Mouse (Mus musculus) thymus, postnatal 10 days (tissue): Measurements from ENCODE around the gene Myh6.
"Not testable (repeated sequence)": the region's sequence is repeated elsewhere in the genome, so short reads cannot be mapped to it uniquely, and the experiment has no call there.

ENCODE experiments used
- DNase-seq, 2 experiments: peaks; one replicate each; pipeline ENCODE4 v3.0.0; 2021; ENCODE audit warnings: low spot score in 2 of 2

The Myh6 gene

GRCm38 (mm10) chr14:54994869-54995186, 28.1 kb upstream of the Myh6 start:
- DNase-seq = no peak

DNA sequence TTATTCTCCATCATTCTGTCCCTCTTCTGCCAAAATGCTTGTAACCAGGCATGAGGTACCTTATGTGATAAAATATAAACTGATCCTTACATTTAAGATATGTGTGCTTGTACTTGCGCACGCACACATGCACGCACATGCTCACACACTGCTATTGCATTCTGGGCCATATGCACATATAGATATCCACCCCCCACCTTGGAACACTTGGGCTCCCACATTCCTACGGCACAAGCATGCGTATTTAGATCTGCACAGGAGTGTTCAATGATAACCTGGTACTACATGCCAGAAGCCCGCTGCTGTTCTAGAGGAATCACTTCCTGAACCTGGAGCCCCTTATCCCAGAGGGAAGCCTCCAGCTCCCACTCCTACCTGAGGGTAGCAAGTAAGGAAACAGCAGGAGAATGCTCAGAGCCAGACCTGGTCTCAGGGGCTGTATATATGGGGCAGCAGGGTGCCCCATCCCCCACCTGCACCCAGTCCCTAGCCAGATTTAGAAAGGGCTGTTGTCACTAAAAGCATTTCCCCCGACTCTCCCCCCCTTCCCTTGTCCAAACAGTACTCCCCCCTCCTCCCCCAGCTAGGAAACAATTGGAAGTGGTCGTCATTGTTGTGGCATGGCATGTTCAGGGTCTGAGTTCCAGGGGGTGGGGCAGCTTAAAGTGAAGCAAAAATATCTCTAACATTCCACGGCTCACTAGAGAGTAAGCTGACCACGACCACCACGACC, 27.6 kb upstream of the Myh6 start, which contains the start of gene Myh7:
Gene Myh7, minus strand, starts transcription at position 491 of the 733 bp plus-strand sequence.
- DNase-seq = no peak

DNA sequence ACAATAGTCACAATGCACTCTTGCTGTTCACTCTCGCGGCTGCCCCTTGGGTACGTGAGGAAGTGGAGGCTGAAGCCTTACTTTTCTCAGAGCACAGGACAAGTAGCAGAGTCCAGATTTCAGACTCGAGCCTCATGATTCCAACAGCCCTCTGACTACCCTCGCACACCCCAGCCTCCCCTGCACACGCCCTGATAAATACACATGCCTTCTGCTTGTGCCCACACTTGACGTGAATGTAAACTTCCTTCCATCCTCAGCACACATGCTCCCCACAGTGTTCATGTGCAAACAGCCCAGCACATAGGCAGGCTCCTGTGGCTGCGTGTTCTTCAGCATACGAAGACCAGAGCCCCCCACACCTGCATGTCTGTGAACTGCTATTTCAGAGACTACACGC, 26.9 kb upstream of the Myh6 start:
- no peak for DNase-seq

- no peak for DNase-seq
These were observed 25.5 kb upstream of the Myh6 start for GRCm38 (mm10) chr14:54992196-54992595.

DNA sequence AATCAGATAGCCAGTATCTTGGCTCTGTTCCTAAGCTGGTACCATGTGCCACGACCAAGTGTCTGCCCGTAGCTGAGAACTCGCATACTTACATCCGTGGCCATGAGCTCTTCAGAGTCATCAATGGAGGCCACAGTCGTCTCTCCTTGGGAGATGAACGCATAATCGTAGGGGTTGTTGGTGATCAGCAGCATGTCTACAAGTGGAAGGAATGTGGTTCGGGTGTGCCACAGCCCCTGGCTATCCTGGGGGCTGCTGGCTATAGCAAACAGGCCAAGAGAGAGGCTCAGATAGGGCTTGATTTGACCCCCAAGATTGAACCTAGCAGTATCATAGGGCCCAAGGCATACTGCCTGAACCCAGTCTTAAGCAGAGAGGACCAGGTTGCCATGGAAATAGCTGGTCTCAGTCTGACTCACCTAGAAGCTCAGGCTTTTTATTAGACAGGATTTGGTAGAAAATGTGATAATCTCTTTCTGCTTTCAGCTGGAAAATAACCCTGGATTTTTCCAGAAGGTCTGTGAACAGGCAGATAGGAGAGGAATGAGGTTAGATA, 23.2 kb upstream of the Myh6 start:
- DNase-seq = no peak

- no peak for DNase-seq
These were observed 22.2 kb upstream of the Myh6 start for GRCm38 (mm10) chr14:54988882-54989281.

GRCm38 (mm10) chr14:54988350-54988874, 21.7 kb upstream of the Myh6 start:
- DNase-seq = not testable (repeated sequence)

DNA sequence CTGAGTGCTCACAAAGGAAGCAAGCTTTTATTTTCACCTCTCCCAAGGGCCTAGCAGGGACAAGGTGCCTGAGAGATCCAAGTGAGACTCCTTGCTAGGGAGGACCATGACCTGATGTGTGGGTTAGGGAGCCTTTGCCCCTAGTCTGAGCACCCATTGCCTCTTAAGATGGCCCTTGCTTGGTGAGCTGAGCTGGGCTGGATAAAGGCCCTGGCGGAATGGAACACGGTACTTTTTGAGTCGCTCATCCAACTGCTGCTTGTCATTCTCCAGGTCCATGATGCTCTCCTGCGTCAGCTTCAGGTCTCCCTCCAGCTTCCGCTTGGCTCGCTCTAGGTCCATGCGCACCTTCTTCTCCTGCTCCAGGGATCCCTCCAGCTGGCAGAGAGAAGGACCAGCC, 15.2 kb upstream of the Myh6 start:
- no peak for DNase-seq

DNA sequence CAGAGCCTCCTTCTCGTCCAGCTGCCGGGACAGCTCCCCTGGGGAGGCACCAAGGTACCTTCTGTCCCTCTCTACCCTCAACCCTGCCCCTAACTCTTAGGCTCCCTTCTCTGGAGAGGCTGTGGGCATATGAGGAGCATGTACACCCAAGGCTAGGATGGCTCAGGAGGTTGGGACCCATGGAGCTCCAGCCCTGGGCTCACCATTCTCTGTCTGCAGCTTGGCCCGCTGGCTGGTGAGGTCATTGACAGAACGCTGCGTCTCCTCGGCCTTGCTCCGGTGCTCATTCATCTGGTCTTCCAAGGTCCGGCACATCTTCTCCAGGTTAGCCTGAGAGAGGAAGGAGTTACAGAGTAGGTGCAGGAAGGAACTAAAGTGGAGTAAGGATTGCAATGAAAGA, 11.9 kb upstream of the Myh6 start:
- no peak for DNase-seq

- no peak for DNase-seq
These were observed 9.9 kb upstream of the Myh6 start, which contains the start of gene Gm17428 for GRCm38 (mm10) chr14:54976633-54977032. TSS of gene Gm17428 (plus strand) at chr14:54976933.

DNA sequence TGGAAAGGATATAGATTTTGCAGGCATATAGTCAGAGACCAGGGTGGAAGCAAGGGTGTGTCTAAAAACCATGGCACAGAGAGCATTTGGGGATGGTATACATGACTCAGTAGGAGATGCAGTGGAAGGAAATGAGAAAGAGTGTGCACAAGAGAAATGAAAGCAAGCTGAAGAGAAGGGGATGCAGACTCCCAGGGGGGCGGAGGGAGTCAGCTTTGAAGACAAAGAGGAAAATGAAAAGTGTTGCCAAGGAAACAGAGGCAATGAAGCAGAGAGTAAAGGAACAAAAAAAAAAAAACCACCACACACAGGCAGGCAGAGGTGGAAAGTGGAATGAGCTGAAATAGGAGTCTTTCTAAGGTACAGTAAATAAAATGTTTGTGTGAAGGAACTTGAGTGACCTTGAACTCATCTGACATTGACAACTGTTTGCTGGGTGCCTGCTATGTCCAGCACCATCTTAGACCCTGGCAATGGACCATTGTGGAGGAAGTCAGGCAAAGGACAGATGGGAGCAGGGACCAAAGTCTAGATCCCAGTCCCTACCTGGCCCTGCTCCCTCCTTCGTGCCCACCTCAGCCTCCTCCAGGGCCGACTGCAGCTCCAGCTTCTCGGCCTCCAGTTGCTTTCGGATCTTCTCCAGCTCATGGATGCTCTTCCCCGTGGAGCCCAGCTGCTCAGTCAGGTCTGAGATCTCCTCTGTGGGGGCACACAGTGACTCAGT, 7.5 kb upstream of the Myh6 start:
- no peak for DNase-seq

DNA sequence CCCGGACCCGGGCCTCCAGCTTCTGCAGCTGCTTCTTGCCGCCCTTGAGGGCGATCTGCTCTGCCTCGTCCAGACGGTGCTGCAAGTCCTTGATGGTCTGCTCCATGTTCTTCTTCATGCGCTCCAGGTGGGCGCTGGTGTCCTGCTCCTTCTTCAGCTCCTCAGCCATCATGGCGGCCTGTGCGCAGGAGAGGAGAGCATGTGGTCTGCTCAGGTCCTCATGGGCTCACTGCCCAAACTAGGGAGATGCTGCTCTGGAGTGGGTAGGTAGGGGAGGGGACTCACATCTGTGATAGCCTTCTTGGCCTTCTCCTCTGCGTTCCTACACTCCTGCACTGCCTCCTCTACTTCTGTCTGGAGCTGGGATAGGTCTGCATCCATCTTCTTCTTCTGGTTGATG, 6.1 kb upstream of the Myh6 start:
- DNase-seq = not testable (repeated sequence)

DNA sequence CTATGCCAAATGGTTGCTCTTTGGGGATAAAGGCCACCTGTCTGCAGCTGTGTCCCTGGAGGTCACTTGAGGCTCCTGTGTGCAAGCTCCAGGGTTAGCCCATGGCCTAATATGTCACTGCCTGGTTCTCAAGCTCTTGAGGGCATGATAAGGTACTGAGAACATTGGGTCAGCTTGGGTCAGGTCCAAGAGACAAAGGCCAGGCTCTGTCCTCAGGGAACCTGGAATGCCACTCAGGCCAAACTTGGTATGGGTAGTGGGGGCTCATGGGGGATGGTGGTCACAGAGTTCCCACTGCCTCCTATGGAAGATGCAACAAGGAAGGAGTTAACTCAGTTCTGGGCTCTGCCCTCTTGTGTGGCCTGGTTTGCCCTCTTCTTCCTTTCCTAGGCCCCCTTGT, 1.6 kb upstream of the Myh6 start:
- no peak for DNase-seq

- no peak for DNase-seq
These were observed 1.1 kb upstream of the Myh6 start for GRCm38 (mm10) chr14:54967874-54968273.

DNA sequence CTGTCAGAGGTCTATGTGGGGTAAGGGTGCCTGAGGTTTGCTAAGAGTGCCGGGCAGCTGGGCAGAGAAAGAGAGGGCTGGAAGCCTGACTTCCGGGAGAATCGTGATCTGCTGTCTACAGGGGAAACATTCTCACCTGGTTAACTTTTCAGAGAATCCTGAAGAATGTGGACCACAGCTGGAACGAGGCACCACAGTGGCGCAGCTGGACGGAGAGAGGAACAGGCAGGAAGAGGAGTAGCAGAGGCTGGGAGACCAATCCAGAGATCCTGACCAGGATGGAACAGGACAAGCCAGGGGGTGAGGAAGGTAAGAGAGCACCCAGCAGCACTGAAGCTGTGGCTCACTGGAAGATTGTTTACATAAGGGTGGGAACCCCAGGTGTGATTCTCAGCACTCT, 1.1 kb downstream of the Myh6 start:
- no peak for DNase-seq

DNA sequence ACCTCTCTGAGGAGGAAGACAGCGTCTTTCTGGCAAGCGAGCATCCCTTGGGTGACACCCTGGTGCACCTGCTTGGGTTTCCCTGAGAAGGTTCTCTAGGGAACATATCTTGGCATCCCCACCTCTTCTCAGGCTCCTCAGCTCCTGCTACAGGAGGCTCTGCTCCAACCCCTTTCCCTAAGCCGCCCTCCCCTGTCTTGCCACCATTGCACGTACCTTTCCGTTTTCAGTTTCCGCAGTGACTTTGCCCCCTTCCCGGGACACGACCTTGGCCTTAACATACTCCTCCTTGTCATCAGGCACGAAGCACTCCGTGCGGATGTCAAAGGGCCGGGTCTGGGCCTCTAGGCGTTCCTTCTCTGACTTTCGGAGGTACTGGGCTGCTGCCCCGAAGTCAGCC, 1.7 kb downstream of the Myh6 start:
- DNase-seq = no peak

DNA sequence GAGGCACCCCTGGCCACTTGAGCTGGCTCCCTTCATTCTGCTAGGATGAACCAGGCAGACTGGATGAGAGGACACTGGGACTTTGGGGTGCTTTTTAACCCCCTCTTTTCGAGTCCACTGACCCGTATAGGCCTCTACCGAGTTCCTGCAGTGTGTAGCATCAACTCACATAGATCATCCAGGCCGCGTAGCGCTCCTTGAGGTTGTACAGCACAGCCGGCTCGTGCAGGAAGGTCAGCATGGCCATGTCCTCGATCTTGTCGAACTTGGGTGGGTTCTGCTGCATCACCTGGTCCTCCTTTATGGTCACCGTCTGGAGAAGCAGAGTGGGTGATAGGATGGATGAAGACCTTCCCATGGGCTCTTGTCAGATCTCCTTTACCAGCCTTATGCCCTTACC, 3.0 kb downstream of the Myh6 start:
- no peak for DNase-seq

DNA sequence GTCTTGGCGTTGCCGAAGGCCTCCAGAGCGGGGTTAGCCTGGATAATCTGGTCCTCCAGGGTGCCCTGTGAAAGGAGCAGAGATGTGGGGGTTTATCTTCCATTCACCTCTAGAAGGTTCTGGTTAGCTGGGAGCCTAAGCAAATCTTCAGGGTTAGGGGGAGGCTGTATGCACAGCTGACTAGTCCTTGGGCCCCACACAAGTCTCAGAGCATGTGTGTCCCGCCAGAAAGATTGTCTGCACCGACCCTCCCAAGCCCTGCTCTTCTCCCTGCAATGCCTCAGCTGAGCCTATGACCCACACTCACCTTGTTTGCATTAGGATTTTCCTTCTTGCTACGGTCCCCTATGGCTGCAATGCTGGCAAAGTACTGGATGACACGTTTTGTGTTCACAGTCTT, 4.0 kb downstream of the Myh6 start:
- no peak for DNase-seq

GRCm38 (mm10) chr14:54961487-54961886, 5.2 kb downstream of the Myh6 start:
- DNase-seq = no peak

DNA sequence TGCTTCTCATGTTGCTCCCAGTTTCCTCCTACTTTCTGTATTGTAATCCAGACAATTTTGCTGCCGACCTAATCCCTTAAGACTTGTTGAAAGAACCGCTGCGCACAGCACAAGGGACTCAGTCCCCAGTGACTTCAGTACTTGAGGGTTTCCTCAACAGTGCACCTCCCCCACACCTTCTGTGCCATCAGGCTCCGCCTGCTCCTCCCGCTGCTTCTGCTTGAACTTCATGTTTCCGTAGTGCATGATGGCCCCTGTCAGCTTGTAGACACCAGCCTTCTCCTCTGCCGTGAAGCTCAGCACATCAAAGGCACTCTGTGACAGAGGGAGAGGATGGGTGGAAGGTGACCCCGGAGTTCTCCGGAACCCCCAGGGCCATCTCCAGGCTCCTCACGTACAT, 6.0 kb downstream of the Myh6 start:
- peak; percentile 8 to 18 for DNase-seq

GRCm38 (mm10) chr14:54959853-54960613, 6.7 kb downstream of the Myh6 start:
- not testable (repeated sequence) for DNase-seq

- no peak for DNase-seq
These were observed 7.5 kb downstream of the Myh6 start for GRCm38 (mm10) chr14:54959197-54959596.
